Mouse (Mus musculus): Measurements from ENCODE around the gene Gng2.

Gene Gng2

DNA sequence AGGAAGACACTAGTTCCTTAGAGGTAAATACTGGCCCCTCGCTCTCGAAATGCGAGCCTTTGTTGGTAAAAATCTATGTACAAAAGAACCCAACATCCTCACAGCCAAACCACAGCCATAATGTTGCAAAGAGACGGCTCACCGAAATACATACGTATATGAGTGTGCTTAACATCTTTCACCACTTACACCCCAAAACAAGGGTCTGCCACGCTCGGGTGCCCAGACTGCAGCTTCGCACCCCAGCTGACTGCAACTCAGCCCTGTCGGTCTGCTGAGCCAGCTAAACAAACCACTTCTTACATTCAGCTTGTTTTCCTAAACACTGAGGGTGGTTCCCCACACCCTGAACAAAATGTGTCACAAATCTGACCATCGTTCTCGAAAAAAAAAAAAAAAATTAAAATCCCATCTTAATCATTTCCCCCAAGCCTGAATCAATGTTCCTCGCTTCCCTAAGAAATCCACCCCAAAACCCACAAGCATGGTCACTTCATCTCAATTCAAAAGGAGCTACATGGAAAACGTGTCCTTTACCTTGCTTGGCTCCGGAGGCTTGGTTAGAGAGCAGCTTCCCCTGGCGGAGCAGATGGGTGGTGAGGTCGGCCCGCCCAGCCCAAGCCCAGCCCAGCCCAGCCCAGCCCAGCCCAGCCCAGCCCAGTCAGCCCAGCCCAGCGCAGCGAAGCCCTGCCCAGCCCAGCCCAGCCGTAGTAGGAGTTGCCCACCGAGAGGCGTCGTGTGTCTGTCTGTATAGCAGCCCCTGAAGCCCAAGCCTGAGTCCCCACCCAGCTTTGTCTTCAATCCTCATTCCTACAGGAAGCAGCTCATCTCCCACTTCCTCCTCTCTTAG, 781 bp downstream of the Gng2 start:
- DNase-seq: peak; percentile 86 to 91

- DNase-seq: peak in 1 of 2 experiments; percentile 19
These were observed 2.4 kb downstream of the Gng2 start for GRCm38 (mm10) chr14:19974978-19975493.

DNA sequence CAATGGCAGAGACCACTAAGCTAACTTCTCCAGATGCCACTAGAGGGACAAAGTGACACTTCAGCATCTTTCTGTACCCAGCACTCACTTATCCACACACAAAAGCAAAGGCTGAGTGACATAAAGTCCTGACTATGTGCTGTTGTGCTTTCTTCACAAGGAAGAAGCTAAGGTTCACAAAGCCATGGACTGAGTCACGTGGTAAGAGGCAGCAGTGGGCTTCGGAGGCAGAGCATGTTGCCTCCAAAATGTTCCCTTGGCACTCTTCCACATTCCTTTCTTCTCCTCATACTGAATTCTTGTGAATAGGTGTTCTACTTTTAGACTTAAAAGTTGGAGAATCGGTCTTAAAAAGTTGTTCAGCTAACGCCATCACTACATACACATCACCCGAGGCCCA, 3.0 kb downstream of the Gng2 start:
- DNase-seq: no peak

DNA sequence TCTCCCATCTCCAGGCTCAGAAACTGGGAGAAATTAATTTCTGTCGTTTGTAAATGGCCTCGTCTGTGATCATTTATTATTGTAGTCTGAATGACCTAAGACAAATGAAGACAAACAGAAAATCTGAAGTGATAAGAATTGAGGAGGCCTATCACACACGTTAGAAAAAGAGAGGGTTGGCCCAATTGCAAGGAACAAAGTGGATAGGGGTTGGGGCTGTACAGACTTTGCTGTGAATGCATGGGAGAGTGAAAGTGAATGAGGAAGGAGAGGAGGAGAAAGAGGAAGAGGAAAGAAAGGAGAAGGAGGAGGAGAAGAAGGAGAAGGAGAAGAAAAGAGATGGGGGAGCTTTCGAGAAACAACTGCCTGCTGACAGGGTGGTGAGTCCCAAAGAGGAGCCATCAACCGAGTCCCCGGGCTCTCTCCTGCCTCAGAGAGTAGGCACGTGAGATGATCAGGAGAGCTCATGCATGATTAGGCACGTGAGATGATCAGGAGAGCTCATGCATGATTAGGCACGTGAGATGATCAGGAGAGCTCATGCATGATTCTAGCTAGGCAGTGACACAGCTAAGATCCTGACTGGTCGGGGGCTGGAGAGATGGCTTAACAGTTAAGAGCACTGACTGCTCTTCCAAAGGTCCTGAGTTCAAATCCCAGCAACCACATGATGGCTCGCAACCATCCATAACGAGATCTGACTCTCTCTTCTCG, 5.0 kb downstream of the Gng2 start:
- no peak for DNase-seq

DNA sequence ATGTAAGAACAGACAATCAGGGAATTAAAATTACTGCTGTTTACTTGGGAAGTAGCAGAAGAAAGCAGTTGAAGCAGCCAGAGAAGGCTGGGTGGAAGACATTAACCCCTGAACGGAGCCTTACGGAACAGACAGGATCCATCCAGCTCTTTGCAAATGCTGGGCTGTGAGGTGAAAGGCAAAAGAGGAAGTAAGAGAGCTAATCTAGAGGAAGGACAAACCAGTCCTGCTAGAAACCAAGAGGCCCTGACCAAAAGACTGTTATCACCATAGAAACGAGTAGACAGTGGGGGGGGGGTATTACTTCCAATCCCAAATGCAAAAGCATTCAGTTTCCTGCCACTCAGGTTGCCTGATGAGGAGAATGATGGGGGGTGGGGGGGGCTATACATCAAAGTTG, 6.6 kb downstream of the Gng2 start:
- DNase-seq: no peak

DNA sequence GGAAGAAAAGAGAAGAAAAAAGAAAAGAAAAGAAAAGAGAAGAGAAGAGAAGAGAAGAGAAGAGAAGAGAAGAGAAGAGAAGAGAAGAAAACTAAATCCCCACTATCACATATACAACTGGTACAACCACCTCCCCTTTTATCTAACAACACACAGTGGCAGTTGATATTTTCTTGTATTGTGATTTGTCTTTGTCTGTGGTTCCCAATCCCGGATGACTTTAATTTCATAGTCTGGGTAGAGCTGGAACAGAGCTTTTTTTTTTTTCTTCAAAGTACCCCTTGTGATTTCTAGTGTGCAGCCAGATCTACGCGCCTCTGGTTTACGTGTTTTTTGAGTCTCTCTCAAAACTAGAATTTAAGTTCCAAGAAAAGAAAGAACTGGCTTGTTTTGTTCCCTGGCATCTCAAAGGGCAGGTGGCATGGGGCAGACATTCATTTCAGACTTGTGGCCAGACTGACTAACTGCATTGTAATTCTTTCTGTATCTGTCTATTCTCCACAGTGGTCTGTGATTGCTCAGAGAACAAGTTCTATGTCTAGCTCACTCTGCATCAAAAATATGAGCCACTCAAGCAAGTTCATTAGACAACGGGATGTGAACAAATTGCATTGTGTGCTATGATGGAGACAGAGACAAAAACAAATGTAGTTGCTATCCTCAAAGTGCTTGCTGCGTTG, 7.2 kb downstream of the Gng2 start:
- no peak for DNase-seq

DNA sequence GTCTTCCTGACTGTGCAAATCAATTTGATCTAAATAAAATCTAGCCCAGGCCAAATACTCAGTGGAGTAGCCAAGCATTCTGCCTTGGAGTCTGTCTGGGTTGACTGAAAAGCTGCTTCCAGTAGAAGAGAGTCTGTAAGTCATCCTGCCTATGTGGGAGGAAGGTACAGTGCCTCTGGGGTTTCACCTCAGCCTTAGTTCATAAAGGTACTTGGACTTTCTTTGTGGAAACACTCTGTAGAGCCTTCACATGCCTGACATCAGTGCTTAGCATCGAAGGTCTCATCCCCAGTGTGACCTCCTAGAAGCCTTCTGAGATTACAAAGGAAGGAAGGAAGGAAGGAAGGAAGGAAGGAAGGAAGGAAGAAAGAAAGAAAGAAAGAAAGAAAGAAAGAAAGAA, 7.9 kb downstream of the Gng2 start:
- DNase-seq: no peak

- DNase-seq: no peak
These were observed 8.4 kb downstream of the Gng2 start for GRCm38 (mm10) chr14:19969011-19969521.

- no peak for DNase-seq
These were observed 9.0 kb downstream of the Gng2 start for GRCm38 (mm10) chr14:19968321-19969010.

DNA sequence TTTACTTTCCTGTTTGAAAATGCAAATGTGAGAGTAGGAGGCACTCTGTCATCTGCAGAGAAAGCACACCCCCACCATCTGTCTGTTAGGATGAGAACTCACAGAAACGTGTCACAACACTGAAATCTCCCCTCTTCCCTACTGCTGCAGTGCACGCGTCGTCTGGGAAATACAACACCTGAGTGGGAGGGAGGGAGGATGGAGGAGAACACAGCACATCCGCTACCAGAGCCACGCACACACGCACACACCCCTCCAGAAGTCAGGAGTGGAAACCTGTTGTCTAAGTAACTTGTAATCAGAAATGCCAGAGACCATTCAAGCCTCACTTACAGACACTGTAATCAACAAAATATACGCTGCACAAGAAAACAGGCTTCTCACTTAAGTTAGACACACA, 9.9 kb downstream of the Gng2 start:
- DNase-seq: no peak

DNA sequence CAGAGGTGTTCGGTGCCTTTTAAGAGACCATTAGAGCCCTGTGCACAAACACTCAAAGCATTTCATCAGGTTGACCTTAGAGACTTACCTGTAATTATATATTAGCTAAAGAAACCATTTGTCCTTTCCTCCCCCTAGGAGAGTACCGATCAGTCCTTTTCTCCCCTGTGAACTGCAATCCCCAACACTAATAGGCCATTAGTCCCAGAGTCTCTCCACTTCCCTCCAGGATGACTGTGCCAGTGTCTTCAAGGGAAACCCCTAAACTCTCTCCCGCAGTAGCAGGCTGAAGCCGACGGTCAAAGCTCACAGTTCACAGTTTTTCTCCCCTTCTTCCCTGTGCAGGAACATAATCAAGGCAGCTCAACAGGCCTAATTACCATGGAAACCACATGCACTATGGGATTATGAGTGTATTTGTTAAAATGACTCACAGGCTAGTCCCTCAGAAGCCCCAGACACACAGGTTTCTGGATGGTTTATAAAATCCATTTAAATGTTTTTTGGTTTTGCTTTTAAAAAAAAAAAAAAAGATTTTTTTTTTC, 13.4 kb downstream of the Gng2 start:
- DNase-seq: no peak

GRCm38 (mm10) chr14:19961924-19962915, 15.2 kb downstream of the Gng2 start:
- no peak for DNase-seq

GRCm38 (mm10) chr14:19959860-19960259, 17.6 kb downstream of the Gng2 start:
- DNase-seq: no peak

DNA sequence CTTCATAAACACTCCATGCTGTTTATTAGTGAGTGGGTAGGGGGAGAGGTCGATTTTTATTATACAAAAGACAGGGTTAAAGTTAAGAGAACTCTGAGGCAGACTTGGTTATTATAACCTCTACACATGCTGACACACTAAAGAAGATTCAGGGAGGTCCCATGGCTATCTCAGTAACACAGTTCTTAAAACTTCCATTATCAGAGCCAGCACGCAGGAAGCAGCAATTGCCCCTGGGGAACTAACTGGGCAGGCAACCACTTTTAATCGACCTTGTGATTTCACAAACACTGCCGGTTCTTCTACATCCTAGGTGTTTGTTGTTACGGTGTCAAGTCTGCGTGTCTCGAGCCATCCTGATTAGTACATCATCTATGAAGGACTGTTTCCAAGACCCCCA, 22.4 kb downstream of the Gng2 start:
- no peak for DNase-seq

DNA sequence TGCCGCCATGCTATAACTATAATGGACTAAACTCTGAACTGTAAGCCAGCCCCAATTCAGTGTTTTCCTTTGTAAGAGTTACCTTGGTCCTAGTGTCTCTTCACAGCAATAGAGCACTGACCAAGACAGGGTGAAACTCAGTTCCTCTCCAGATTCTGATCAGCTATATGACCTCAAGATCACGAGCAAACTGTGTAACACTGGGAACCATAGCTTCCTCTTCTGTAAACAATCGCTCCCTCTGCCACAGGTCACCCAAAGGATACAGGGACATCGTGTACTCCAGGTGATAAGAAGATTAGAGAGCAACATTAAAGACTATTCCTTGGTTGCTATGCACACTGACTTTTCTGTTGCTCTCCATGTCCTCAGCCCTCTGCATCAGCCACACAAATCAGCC, 26.6 kb downstream of the Gng2 start:
- no peak for DNase-seq

GRCm38 (mm10) chr14:19949475-19949874, 28.0 kb downstream of the Gng2 start:
- no peak for DNase-seq

DNA sequence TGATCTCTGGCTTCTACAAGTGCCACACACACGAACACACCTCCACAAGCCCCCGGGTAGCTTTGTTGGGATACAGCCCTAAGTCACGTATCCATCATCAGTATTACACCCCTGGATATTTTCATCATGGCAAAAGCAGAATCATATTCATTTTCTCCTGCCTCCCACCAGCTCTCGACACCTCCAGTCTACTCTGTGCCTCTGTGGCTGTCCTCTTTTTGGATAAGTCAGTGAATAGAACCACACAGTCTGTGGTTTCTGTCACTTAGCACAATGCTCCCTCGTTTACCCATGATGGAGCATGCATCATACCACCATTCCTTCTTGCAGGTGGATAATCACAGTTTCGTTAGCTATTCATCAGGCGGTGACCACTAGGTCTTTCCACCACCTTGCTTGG, 31.2 kb downstream of the Gng2 start:
- no peak for DNase-seq

GRCm38 (mm10) chr14:19942732-19943131, 34.7 kb downstream of the Gng2 start:
- no peak for DNase-seq

DNA sequence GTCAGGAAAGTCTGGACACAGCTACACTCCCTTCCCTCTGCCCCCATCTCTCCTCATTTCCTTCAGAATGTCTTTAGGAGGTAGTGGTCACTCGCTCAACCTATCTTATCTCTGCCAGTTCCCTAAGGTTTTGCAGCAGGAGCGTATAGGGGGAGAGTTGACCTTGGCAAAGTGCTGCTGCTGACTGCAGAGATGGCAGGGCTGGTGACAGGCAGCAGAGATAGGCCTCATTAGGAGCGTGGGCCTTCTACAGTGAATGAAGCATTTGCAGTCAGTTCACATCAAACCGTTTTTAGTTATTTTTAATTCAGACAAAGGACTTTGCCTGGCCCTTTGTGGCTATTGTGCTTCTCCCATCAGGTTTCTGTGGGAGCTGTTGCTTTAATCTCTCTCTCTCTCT, 35.1 kb downstream of the Gng2 start:
- DNase-seq: no peak

GRCm38 (mm10) chr14:19940066-19940465, 37.4 kb downstream of the Gng2 start:
- DNase-seq: no peak

- DNase-seq: no peak
These were observed 38.9 kb downstream of the Gng2 start for GRCm38 (mm10) chr14:19938545-19938944.

Data from kidney, postnatal 4 days (tissue).